Mouse (Mus musculus) heart, adult 9 months (tissue): ENCODE results near the gene Galnt14.

Source experiments
- DNase-seq, 2 experiments: peaks; one replicate each; pipeline ENCODE4 v3.0.0; 2022; ENCODE audit warnings: low spot score in 2 of 2

The Galnt14 gene

DNA sequence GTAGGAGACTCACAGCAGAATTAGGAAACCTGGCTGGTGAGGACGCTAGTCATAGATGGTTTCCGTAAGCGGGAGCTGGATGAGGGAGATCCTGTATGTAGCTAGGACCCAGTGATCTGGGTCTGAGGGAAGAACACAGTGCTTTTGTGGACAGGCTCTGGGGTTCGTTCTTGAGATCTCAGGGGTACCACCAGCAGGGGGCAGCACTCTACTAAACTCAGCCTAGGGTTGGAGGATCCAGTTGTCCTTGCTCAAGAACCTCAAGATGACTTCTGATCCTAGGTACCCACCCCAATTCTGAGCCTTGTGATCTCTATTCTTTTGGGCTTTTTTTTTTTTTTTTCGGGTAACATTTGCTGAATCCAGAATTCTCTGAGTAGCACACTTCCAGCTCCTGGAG is 137.8 kb downstream of the Galnt14 start:
- DNase-seq = peak in 1 of 2 experiments; percentile 8

- DNase-seq = no peak
These were observed 138.3 kb downstream of the Galnt14 start for GRCm38 (mm10) chr17:73571961-73572360.

DNA sequence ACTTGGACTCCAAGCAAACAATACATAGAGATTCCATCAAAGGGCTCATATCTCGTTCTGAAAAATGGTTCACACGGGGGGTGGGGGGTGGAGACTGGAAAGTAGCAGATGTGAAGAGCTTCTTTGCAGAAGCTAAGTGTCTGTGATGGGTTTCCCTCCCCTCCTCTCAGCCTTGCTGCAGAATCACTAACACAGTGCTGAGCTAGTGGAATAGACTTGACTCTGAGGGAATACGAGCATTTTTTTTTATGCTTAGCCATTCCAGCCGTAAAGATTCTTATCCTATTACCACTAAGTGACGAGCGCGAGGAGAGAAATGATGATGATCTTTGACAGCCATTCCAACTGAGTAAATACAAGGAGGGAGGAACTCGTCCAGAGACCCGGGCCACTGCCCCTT is 142.0 kb downstream of the Galnt14 start:
- no peak for DNase-seq

DNA sequence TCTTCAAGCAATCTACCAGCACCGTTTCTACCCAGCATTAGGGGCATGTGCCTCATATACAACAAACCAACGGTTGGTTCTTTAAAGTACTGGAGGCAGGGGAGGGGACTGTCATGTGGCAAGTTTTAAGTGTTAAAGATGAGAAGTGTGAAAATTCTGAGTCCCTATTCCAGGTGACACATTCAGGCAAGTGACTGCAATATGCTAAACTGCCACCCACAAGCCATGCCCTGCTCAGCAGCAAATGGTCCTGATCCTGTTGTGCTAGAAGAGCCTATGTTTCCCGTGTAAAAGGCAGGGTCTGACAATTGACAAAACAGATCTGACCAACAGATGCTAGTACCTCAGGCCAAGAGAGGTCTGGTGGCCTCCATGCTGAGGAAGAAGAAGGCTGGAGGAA is 149.1 kb downstream of the Galnt14 start:
- DNase-seq = no peak

DNA sequence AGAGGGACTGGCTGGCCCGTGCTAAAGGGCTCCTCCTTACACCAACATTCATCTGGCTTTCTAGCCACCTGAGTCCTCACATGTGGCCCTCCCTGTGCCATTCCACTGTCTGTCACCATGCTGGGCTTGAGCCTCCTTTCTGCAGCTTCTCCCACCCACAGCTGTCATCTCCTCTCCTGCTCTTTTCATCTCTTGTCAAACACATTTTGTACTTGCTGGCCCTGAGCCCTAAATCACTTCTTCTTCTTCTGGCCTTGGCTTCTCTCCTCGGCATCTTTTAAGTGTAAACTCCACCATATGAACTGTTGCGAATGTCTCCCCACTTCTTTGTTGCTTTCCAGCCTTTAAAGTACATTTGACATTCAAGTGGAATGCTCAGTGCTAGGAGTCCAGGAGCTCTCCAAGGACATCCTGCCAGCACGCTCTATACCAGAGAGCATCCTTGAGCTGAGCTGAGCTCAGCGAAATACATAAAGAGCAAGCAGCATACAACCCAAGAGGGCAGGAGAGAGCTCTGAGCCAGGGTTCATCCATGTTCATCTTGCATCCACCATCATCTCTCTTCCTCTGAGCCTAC is 150.0 kb downstream of the Galnt14 start:
- no peak for DNase-seq

GRCm38 (mm10) chr17:73559498-73559897 is 150.8 kb downstream of the Galnt14 start:
- no peak for DNase-seq

GRCm38 (mm10) chr17:73557101-73557500 is 153.2 kb downstream of the Galnt14 start:
- DNase-seq = peak in 1 of 2 experiments; percentile 2

DNA sequence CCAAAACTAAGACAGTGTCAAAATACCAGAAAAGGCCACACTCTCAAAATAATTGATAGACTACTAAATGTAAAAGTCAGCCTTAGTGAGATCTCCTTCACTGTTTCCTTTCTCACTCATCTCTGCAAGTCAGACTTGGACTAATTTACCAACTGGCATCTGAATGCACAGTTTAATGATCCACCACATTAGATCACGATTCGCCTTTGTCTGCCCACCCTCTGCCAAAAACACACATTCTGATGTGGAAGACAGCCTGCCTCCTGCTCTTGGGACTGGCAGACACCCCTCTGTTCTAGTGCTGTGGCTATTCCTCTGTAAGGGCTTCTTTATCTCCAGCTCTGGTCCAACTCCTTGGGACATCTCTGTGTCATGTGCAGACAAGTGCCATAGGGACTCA is 153.8 kb downstream of the Galnt14 start:
- no peak for DNase-seq

DNA sequence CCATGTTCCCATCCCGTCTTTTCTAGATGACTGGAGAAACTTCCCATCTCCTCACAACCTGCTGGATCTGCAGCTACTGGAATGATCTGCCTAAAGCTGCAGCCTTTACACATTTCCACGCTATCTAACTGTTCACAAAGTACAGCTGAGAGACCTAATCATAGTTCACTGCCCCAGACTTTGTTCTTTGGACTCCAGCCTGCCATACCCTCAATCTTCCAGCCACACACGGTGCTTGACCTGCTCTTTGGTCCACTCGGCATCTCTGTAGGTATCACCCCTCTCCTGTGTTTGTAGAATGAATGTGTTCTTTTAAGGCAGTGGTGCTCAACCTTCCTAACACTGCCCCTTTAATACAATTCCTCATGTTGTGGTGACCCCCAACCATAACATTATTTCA is 155.6 kb downstream of the Galnt14 start:
- no peak for DNase-seq

DNA sequence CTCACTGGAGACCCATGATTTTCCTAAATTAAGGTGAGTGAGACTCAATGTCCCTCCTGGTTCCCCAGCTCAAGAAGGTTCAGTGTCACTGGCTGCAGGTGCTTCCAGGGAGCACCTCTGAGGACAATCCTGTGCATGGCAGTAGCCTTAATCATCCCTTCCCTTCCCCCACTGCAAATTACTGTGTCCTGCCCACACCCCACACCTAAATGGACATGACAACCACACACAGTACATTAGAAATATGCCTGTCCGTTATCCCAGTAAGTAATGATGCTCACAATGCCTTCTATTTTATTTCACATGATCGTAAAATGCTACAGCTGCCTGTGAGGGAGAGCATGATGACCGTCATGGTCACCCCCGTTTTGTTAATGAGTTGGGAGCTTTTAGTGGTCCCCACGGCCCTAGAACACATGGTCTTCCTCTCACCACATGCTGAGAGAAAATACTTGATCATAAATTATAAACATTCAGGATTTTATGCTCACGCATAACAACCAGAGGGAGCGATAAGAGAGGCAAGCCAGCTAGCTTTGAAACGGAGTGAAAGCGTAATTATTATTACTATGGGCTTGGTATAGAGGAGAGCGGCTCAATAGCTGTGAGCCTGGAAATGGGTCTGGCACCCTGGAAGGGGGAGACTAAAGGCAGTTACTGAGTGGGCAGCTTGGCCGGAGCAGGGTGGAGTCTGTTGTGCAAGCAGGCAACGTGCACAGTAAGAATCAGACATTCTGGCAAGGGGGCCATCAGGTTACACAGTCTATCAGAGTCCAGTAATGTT is 161.3 kb downstream of the Galnt14 start:
- DNase-seq = no peak

GRCm38 (mm10) chr17:73548119-73548518 is 162.1 kb downstream of the Galnt14 start:
- DNase-seq = no peak

GRCm38 (mm10) chr17:73547483-73547882 is 162.8 kb downstream of the Galnt14 start:
- no peak for DNase-seq

DNA sequence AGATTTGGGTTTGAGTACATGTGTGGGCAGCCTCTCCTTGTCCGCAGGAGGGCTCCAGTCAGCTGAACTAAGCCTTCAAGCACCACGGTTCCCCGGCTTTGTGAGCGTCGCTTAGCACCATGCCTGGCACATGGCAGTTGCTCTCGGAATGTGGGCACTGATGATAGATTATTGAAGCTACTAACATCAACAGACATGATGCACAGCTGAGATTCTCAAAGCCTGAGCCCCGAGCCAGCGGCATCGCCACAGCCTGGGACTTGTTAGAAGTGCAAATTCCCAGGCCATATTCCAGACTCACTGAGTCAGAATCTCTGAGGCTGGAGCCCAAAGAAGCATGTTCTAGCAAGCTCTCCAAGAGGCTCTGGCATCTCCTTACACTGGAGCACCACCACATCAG is 168.3 kb downstream of the Galnt14 start:
- DNase-seq = no peak

GRCm38 (mm10) chr17:73541233-73541570 is 169.1 kb downstream of the Galnt14 start:
- DNase-seq = no peak

GRCm38 (mm10) chr17:73540409-73541232 is 169.6 kb downstream of the Galnt14 start:
- DNase-seq = no peak

DNA sequence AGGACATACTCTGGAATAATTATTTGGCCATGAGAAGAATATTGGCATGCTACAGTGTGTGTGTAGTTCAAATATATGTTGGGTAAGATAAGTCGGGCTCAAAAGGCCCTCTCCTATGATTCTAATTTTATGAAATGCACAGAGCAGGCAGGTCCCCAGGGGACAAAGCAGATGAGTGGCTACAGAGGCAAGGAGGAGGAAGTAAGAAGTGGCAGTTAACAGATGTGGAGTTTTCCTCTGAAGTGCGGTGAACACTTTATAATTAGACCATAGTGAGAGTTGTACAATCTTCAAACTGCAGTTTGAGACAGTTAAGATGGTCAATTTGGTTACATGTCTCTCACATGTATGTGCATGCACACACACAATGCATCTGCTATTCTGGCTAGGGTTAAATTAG is 178.4 kb downstream of the Galnt14 start:
- DNase-seq = no peak

GRCm38 (mm10) chr17:73522169-73522568 is 188.1 kb downstream of the Galnt14 start:
- DNase-seq = no peak

GRCm38 (mm10) chr17:73519350-73519749 is 190.9 kb downstream of the Galnt14 start:
- DNase-seq = no peak

DNA sequence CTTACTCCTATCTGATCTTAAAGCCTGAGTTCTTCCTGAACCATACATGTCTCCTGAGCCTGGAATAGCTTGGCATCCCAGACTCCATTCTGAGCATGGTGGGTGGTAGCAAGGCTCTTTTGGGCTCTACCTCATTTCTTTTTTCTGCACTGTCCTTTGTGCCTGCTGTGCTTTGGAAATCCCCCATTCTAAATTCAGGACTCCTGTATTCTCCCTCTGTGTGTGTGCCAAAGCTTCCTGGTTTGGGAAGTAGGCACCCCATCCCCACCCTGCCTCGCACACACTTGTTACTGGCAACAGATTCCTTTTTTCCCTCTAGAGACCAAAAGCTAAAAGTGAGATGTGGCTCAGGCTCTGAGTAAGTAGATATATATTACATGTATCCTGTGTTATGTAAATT is 191.9 kb downstream of the Galnt14 start:
- DNase-seq = no peak

GRCm38 (mm10) chr17:73515506-73515905 is 194.7 kb downstream of the Galnt14 start:
- no peak for DNase-seq

GRCm38 (mm10) chr17:73514862-73515261 is 195.4 kb downstream of the Galnt14 start:
- no peak for DNase-seq

DNA sequence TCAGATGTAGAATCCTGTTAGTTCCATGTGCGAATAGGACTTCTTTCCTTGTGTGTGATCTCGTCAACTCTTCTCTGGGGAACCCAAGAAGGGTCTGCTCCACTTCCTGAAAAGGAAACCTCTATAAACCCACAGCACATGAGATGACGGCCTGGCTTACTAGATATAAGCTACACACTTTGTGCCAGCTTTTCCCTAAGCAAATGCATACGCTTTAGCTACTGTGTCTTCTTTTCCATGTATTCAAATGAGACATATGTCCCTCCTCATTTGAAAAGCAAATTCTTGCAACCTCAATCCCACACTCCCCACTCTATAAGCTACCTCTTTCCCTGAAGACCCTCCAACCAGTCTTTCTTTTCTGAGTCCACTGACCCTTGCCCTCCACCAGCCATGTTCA is 196.0 kb downstream of the Galnt14 start:
- DNase-seq = no peak

DNA sequence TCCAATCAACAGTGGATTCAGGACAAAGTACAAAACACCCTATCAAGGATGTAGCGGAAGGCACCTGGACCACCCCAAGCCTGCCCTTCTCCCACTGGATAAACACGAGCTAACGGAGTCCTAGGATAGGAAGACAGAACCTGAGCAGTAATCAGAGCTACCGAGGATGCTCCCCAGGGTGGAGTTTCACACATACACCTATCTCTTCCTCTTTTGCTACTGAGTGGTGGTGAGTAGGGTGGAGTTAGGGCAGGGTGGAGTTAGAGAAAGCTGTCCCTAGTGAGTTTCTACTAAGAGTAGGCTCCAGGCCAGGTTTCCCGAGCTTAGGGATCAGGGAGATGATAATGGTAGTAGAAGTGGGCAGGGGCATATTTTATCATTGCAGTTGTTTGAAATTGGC is 197.4 kb downstream of the Galnt14 start:
- no peak for DNase-seq
